Mouse (Mus musculus): ENCODE measurements around the gene B3gnt7. TPM values are rescaled to one million over a fixed set of nuclear protein-coding genes. Genes with fewer than 3 reads are reported as not detected.

Gene B3gnt7
- total and polyA plus RNA-seq, 2 experiments = 0.31 TPM; not detected in 1

GRCm38 (mm10) chr1:86263564-86264339 lies 38.9 kb upstream of the B3gnt7 start:
- Histone ChIP-seq H3K4me3 (ENCODE audit: insufficient read depth, low read depth, low read length) (no peak overlapping the region), H3K36me3 (ENCODE audit: control insufficient read depth, insufficient read depth, low read length) (no peaks in the 10 kb centered on the region), H3K9ac (ENCODE audit: low read depth, low read length) (no peak overlapping the region), H3K79me2 (ENCODE audit: control insufficient read depth, insufficient read depth, low read length) (no peaks in the 10 kb centered on the region), H3K4me1 (ENCODE audit: control insufficient read depth, insufficient read depth, low read length) (no peaks in the 10 kb centered on the region), H3K27ac (replicated peaks; ENCODE audit: insufficient read depth, low read depth, low read length) (no peak overlapping the region), H3K27me3 (ENCODE audit: control insufficient read depth, insufficient read depth, low read length) (no peaks in the 10 kb centered on the region)
- no peak for DNase-seq (ENCODE audit: extremely low read depth, low read depth, low spot score)
- 73% methylated on average over 7 of the region's 7 CpGs for WGBS
- no peak for TF ChIP-seq CTCF (IDR thresholded peaks at IDR 0.05; ENCODE audit: low read depth, low read length)
- TF ChIP-seq POLR2A (IDR thresholded peaks at IDR 0.05; ENCODE audit: extremely low read depth, insufficient read depth, low read length) = no peak

- Histone ChIP-seq H3K4me3 (ENCODE audit: insufficient read depth, low read depth, low read length) (no peak overlapping the region), H3K4me1 (ENCODE audit: control insufficient read depth, insufficient read depth, low read length) (no peaks in the 10 kb centered on the region), H3K27me3 (ENCODE audit: control insufficient read depth, insufficient read depth, low read length) (no peaks in the 10 kb centered on the region), H3K79me2 (ENCODE audit: control insufficient read depth, insufficient read depth, low read length) (no peaks in the 10 kb centered on the region), H3K9ac (ENCODE audit: low read depth, low read length) (no peak overlapping the region), H3K36me3 (ENCODE audit: control insufficient read depth, insufficient read depth, low read length) (no peaks in the 10 kb centered on the region), H3K27ac (replicated peaks; ENCODE audit: insufficient read depth, low read depth, low read length) (no peak overlapping the region)
- no peak for DNase-seq (ENCODE audit: extremely low read depth, low read depth, low spot score)
- TF ChIP-seq CTCF (IDR thresholded peaks at IDR 0.05; ENCODE audit: low read depth, low read length) (no peak), POLR2A (IDR thresholded peaks at IDR 0.05; ENCODE audit: extremely low read depth, insufficient read depth, low read length) (no peak)
- 64% methylated on average over 3 of the region's 3 CpGs for WGBS
Measured at GRCm38 (mm10) chr1:86265060-86265459, 37.6 kb upstream of the B3gnt7 start.

GRCm38 (mm10) chr1:86268492-86269189 lies 34.0 kb upstream of the B3gnt7 start:
- 88% methylated on average over 9 of the region's 9 CpGs for WGBS
- Histone ChIP-seq H3K27me3 (ENCODE audit: control insufficient read depth, insufficient read depth, low read length) (no peaks in the 10 kb centered on the region), H3K4me1 (ENCODE audit: control insufficient read depth, insufficient read depth, low read length) (no peaks in the 10 kb centered on the region), H3K79me2 (ENCODE audit: control insufficient read depth, insufficient read depth, low read length) (no peaks in the 10 kb centered on the region), H3K36me3 (ENCODE audit: control insufficient read depth, insufficient read depth, low read length) (no peaks in the 10 kb centered on the region), H3K4me3 (ENCODE audit: insufficient read depth, low read depth, low read length) (no peak overlapping the region), H3K9ac (ENCODE audit: low read depth, low read length) (no peak overlapping the region), H3K27ac (replicated peaks; ENCODE audit: insufficient read depth, low read depth, low read length) (no peak overlapping the region)
- DNase-seq (ENCODE audit: extremely low read depth, low read depth, low spot score) = no peak
- TF ChIP-seq CTCF (IDR thresholded peaks at IDR 0.05; ENCODE audit: low read depth, low read length) (no peak), POLR2A (IDR thresholded peaks at IDR 0.05; ENCODE audit: extremely low read depth, insufficient read depth, low read length) (no peak)

- H3K9ac ChIP-seq (ENCODE audit: low read depth, low read length) = no peak overlapping the region
- 81% methylated on average over 4 of the region's 4 CpGs for WGBS
- no peaks in the 10 kb centered on the region for H3K27me3 ChIP-seq (ENCODE audit: control insufficient read depth, insufficient read depth, low read length)
- no peaks in the 10 kb centered on the region for H3K36me3 ChIP-seq (ENCODE audit: control insufficient read depth, insufficient read depth, low read length)
- H3K27ac ChIP-seq (replicated peaks; ENCODE audit: insufficient read depth, low read depth, low read length) = no peak overlapping the region
- H3K4me1 ChIP-seq (ENCODE audit: control insufficient read depth, insufficient read depth, low read length) = no peaks in the 10 kb centered on the region
- H3K79me2 ChIP-seq (ENCODE audit: control insufficient read depth, insufficient read depth, low read length) = no peaks in the 10 kb centered on the region
- TF ChIP-seq POLR2A (IDR thresholded peaks at IDR 0.05; ENCODE audit: extremely low read depth, insufficient read depth, low read length) (no peak), CTCF (IDR thresholded peaks at IDR 0.05; ENCODE audit: low read depth, low read length) (no peak)
- no peak for DNase-seq (ENCODE audit: extremely low read depth, low read depth, low spot score)
- no peak overlapping the region for H3K4me3 ChIP-seq (ENCODE audit: insufficient read depth, low read depth, low read length)
Measured at GRCm38 (mm10) chr1:86269190-86269508, 33.5 kb upstream of the B3gnt7 start.

GRCm38 (mm10) chr1:86271707-86272106 lies 30.9 kb upstream of the B3gnt7 start:
- WGBS = 44% methylated on average over 6 of the region's 6 CpGs
- Histone ChIP-seq H3K4me3 (ENCODE audit: insufficient read depth, low read depth, low read length) (no peak overlapping the region), H3K4me1 (ENCODE audit: control insufficient read depth, insufficient read depth, low read length) (no peaks in the 10 kb centered on the region), H3K36me3 (ENCODE audit: control insufficient read depth, insufficient read depth, low read length) (no peaks in the 10 kb centered on the region), H3K79me2 (ENCODE audit: control insufficient read depth, insufficient read depth, low read length) (no peaks in the 10 kb centered on the region), H3K9ac (ENCODE audit: low read depth, low read length) (no peak overlapping the region), H3K27ac (replicated peaks; ENCODE audit: insufficient read depth, low read depth, low read length) (no peak overlapping the region), H3K27me3 (ENCODE audit: control insufficient read depth, insufficient read depth, low read length) (no peaks in the 10 kb centered on the region)
- TF ChIP-seq POLR2A (IDR thresholded peaks at IDR 0.05; ENCODE audit: extremely low read depth, insufficient read depth, low read length) (no peak), CTCF (IDR thresholded peaks at IDR 0.05; ENCODE audit: low read depth, low read length) (no peak)
- no peak for DNase-seq (ENCODE audit: extremely low read depth, low read depth, low spot score)

GRCm38 (mm10) chr1:86277055-86277454 lies 25.6 kb upstream of the B3gnt7 start:
- no peaks in the 10 kb centered on the region for H3K27me3 ChIP-seq (ENCODE audit: control insufficient read depth, insufficient read depth, low read length)
- H3K4me3 ChIP-seq (ENCODE audit: insufficient read depth, low read depth, low read length) = no peak overlapping the region
- H3K27ac ChIP-seq (replicated peaks; ENCODE audit: insufficient read depth, low read depth, low read length) = no peak overlapping the region
- no peak for DNase-seq (ENCODE audit: extremely low read depth, low read depth, low spot score)
- TF ChIP-seq CTCF (IDR thresholded peaks at IDR 0.05; ENCODE audit: low read depth, low read length) (no peak), POLR2A (IDR thresholded peaks at IDR 0.05; ENCODE audit: extremely low read depth, insufficient read depth, low read length) (no peak)
- no peaks in the 10 kb centered on the region for H3K36me3 ChIP-seq (ENCODE audit: control insufficient read depth, insufficient read depth, low read length)
- H3K9ac ChIP-seq (ENCODE audit: low read depth, low read length) = no peak overlapping the region
- H3K79me2 ChIP-seq (ENCODE audit: control insufficient read depth, insufficient read depth, low read length) = no peaks in the 10 kb centered on the region
- H3K4me1 ChIP-seq (ENCODE audit: control insufficient read depth, insufficient read depth, low read length) = no peaks in the 10 kb centered on the region
- WGBS = 90% methylated on average over 5 of the region's 5 CpGs

Measured in liver, adult 2 months (tissue).